Mouse (Mus musculus) left cerebral cortex, postnatal 4 days (tissue): ENCODE results near the gene Fosl2. TPM values are rescaled to one million over a fixed set of nuclear protein-coding genes. Genes with fewer than 3 reads are reported as not detected.
"Not testable (repeated sequence)": the region's sequence is repeated elsewhere in the genome, so short reads cannot be mapped to it uniquely, and the experiment has no call there.

Experiments used
- DNase-seq: peaks from one replicate; pipeline ENCODE4 v3.0.0-alpha.2; 2022
- intact Hi-C: fragments of 180-260 bp; cut with DNase I; formaldehyde crosslinking; loops from one replicate; pipeline ENCODE4 v1.15.1; 2025
- total RNA-seq, 2 experiments: library from RNA; stranded (reverse); gene quantifications; 2 replicates each; pipeline ENCODE4 v1.2.3; 2021

Fosl2 gene
- total RNA-seq, 2 experiments from 2014 or later, result 46.3 to 52.0 TPM

DNA sequence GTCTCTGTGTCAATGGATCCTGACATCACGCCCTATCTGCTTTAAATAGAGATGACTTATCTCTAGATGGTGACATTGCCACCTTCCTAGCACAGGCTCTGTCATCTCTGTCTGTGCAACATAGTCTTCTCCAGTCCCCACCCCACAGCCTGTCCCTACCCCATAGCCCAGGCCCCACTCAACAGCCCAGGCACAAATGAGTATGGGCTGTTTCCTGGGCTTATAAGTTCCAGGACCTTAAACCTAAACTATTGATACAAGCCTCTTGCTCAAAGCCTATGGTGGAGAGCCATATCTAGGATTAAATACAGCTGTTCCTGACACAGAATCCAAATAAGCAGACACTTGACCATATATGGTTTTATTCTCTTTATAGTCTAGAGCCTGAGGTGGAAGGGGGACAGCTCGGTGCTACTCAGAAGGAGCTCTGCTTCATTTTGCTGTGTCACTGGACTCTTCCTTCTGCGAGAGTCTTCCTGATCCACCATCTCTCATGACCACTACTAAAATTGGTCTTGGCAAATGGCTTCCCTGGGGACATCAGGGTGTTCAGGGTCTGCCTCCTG is 28.0 kb downstream of the Fosl2 start:
- intact Hi-C loops, result no loop called here
- DNase-seq, result no peak

GRCm38 (mm10) chr5:32172188-32172587 is 36.6 kb downstream of the Fosl2 start:
- no peak for DNase-seq
- intact Hi-C loops, result no loop called here

GRCm38 (mm10) chr5:32176800-32177199 is 41.2 kb downstream of the Fosl2 start:
- DNase-seq, result no peak
- intact Hi-C loops, result no loop called here

DNA sequence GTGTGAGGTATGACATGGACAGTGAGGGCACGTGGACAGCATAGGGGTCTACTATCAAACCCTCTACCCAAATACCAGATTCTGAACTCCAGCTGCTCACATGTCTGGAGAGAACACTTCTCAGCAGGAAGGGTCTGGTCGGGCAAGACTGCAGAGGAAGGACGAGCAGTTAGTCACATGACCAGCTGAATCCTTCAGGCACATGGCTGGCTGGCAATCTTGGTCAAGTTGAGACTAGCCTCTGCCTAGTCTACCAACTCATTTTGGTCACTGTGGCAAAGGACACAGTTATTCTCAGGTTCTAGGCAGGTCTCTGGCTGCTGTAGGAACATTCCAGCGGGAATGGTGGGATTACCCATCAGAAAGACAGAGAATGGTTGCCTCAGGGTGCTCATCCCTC is 42.1 kb downstream of the Fosl2 start:
- intact Hi-C loops, result no loop called here
- no peak for DNase-seq

DNA sequence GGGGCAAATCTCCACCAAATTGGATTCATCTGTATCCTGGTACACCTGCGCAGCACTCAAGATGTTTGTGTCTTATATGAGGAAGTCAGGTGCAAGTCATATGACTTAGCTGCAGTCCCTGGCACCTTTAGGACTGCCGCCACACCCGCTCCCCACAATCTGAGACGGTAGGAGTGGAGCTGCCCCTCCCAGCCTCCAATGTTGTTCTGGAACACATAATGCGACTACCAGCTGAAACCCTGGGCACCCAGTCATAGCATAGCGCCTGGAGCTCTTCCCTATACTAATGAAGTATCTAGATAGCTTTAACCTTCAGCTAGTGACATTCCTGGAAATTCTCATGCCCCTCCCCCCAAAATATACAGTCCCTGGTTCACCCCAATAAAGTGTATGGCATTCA is 43.1 kb downstream of the Fosl2 start:
- DNase-seq, intact Hi-C loops: not testable (repeated sequence)

DNA sequence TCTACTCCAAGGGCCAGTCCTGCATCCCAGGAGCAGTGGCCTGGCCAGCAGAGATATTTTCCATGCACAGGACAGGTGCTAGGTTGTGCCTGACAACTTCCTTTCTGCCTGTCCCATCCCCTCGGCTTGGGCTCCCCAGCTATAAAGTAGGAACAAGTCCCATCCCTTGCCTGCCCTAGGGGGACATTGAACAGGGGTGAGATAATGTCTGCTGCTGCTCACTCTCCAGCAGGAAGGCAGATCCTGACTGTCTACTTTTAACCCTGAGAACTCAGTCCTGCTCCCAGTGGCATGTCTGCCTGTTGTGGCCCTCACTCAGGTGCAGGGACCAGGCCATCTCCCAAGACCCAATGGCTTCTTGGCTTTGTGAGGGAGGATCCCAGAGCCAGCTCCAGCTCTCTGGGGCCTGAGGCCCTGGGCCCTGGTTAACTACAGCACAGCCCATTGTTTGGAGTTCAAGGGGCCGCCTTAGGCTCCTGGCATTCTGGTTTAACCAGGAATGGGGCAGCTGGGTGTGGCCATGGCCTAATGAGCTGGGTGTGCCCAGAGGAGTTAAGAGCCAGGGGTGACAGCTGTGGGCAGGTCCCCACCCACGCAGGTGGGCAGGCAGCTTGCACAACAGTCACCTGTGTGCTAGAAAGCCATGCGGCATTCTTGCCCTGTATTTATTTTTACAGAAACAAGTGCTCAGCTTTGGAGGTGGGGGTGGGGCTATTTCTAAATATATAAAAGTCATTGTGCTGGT is 47.5 kb downstream of the Fosl2 start:
- intact Hi-C loops, result no loop called here
- no peak for DNase-seq

DNA sequence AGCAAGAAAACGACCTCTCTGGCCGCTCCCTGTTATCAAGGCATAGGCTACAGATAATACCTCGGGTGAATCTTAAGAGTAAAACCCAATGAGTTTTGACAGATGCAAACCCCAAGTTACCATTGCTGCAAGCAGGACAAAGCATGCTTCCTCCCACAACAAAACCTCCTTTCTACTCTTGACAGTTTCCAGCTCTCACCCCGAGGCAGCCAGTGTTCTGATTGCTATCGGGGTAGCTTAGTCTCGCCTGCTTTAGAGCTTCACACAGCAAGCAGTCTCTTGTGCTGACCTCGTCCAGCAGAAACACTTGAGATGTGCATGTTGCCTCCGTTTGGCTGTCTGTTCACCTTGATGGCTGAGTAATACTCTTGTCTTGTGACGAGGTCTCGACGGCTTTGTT is 52.1 kb downstream of the Fosl2 start:
- intact Hi-C loops, result no loop called here
- DNase-seq, result no peak

- intact Hi-C loops, result no loop called here
- DNase-seq, result no peak
These were observed 55.7 kb downstream of the Fosl2 start for GRCm38 (mm10) chr5:32191259-32191658.

DNA sequence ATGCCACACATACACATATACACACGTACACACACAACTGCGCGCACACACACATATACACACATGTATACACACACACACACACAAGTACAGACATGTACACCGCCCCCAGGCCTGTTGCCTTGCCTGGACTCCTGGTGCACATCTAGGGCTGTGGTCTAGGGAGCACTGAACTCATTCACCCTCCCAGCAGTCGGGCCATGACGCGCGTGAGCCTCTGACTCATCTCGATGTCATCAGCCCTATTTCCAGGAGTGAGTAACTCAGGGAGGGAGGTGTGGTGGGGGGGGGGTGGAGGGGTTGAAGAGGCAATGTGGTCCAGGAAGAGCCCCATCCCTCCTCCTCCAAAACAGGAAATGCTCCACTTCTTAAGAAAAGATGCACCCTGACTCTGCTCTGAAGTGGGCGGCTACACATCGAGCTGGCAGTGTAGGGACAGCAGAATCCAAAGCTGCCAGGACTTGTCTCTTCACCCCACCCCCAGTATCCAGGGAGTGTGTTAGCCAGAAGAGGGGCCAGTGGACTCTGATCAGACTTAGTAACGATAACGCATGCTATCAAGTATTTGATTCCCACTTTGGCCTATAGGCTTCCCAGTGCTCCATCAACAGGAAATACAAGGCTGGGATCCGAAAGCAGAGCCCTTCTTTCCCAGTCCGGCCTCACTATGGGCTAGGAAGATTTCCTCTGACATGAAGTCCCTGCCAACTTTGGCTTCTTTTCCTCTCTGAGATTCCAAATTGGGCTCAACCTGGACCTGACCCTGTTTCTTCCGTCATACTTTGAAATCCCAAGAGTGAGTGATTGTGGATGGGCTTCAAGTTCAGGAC is 56.6 kb downstream of the Fosl2 start:
- DNase-seq, result no peak
- intact Hi-C loops, result no loop called here

- DNase-seq, result no peak
- intact Hi-C loops, result no loop called here
These were observed 58.6 kb downstream of the Fosl2 start for GRCm38 (mm10) chr5:32194236-32194635.

DNA sequence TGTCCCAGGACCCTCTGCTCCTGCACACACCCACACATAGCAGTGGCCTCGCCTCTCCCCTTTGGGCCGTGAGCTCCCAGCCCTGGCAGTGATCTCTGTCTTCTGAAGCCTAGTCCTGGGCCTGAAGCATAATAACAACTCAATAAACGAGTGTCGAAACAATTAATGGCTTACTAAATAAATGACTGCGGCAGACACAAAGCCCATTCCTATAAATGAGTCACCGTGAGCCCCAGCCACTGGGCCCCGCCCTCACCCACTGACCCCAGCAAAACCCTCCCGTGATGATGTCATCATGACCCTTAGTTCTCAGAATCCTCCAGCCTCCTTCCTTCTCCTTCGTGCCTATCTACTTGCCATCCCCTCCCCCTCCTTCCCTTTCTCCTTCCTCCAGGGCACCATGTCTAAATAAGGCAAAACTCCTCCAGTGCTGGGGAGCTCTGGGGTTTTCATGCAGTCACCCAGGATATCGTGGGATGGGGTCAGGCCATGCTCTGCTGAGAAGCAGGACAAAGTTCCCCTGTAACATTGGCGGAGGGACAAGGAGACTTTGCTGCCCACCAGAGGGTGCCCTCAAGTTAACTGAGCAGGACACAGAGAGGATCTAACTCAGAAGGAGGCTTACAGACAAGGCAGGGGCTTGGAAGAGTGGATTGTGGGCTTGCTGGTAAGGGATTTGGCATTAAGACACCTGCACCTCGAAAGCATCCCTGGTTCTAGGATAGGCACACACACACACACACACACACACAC is 60.4 kb downstream of the Fosl2 start:
- intact Hi-C loops, result no loop called here
- DNase-seq, result no peak

DNA sequence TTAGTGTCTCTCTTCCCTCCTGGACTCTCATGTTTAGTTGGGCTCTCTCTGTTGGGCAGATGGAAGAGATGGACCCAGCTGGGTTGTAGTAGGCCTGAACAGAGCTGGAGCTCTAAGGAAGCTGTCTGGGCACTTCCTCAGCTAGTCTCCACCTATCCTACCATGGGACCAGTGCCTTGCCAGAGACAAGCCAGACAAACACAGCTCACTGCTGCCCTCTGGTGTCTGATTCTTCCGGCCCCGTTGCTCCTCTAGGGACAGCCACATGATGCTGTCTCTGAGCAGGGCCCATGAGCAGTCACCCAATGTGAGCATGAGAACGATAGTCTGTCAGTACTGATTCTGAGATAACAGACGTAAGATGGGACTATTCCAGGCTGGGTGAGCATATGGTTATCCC is 62.1 kb downstream of the Fosl2 start:
- DNase-seq, result peak; percentile 88
- intact Hi-C loops, result no loop called here

DNA sequence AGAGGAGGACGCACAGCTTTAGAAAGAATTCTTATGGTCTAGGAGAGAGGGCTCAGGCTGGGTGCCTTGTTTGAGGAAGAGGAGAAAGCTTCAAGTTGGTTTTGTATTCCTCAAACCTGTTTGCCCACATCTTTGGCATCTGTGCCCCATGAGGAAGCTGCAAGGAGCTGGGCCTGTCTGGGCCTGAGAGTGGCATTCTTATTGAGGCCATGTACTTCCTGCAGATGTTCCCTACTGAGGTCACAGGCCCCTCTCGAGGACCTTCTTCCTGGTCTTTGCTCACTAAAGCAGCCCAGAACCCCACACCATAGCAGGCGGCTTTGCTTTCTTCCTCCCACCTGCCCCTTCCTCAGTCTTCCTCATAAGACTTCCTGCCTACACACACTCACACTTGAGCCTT is 63.5 kb downstream of the Fosl2 start:
- intact Hi-C loops, result no loop called here
- DNase-seq, result no peak

DNA sequence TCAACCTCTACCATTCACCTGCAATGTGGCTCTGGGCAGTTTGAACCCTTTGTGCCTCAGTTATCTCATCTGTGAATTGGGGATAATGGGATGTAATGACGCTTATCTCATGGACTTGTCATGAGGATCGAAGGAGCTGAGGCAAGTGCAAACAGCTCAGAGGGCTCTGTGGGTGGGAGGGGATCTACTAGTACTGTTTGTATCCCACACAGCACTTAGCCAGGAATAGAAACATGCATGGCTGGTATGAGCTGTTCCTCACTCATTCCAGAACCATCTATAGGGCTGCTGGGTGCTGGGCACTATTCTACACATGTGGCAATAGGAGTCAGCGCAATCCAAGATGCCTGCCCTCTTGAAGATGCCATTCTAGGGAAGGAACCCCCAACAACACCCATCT is 64.0 kb downstream of the Fosl2 start:
- intact Hi-C loops, result no loop called here
- no peak for DNase-seq

- intact Hi-C loops, result no loop called here
- no peak for DNase-seq
These were observed 69.1 kb downstream of the Fosl2 start for GRCm38 (mm10) chr5:32204653-32205052.

- intact Hi-C loops, result no loop called here
- DNase-seq, result no peak
These were observed 71.1 kb downstream of the Fosl2 start for GRCm38 (mm10) chr5:32206726-32207125.

Other genes starting within 250 kb of the Fosl2 start
- gene Plb1, start 96.9 kb downstream of the Fosl2 start, total RNA-seq, result 1 to 10 TPM in 1 of 2 experiments, under 1 TPM in 1; 0.90 to 1.5 TPM